Mouse (Mus musculus): ENCODE measurements around the gene Cmpk1.
"Not testable (repeated sequence)": the region's sequence is repeated elsewhere in the genome, so short reads cannot be mapped to it uniquely, and the experiment has no call there.

Gene Cmpk1

GRCm38 (mm10) chr4:114986591-114987432, at the start of gene Cmpk1:
TSS of gene Cmpk1 (minus strand) at chr4:114987241.
- DNase-seq = peak; percentile 94

GRCm38 (mm10) chr4:115035043-115035442, 48.0 kb upstream of the Cmpk1 start:
- no peak for DNase-seq

- DNase-seq = no peak
Measured at GRCm38 (mm10) chr4:115019997-115020396, 33.0 kb upstream of the Cmpk1 start.

DNA sequence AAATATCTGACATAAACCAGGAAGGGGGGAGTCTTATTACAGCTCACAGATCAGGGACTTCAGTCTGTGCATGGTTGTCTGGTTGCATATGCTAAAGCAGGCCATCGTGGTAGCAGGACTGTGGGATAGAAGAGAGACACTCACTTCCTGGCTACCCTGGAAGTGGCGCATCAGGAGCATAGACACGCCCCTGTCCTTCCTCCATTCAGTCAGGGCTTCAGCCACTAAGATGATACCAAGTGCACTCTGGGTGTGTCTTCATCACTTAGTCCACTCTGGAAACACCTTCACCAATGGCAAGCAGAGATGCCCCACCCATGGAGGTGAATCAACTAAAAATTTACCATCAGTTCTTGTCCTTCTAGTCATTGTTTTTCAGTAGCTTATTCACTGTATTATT, 27.2 kb upstream of the Cmpk1 start:
- DNase-seq = no peak

DNA sequence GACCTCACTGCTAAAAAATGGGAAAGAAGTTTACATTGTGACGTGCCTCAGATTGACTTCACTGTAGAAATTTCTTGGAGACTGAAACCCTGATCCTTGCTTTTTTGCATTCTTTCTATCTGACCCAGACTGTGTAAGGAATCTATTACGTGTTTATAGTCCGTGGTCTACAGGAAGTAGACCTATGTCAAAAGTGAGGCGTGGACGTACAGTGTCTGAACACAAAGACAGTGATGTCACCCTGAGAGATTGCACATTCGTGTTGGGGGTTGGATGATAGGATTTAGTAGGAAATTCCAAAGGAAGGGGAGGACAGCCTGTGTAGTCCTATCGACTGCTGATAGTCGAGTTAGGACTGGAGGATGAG, 13.4 kb upstream of the Cmpk1 start:
- DNase-seq = no peak

DNA sequence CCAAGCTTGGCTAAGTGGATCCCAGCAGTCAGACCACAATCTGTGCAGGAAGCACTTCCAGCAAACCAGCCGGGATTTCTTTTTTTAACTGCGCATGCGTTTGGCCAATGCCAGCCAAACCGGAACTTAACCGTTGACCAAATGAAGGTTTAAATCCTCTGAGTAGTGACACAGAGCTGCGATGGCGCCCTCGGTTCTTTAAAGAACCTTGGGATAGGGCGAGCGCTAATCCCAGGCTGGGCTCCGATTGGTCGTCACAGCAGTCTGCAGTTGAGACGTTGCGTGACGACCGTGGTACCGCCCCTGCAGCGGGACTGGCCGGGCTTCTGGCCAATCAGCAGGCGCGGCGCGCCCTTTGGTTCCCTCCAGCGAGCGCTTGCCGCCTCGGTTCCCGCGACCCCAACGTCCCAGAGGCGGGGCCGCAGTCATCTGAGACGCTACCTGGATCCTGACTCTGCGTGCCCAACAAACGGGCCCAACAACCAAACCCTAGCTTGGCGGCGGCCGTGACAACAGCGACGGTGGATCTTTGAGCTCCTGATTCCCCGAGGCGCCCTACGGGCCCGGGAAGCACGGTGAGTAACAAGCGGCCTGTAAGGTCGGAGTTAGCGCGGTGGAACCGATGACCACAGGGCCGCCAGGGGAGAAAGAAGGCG, 12.9 kb upstream of the Cmpk1 start, which contains the start of gene Stil:
Stil (plus strand) TSS at position 387 of the 656 bp plus-strand sequence.
- peak; percentile 98 for DNase-seq

GRCm38 (mm10) chr4:114999445-114999772, 12.4 kb upstream of the Cmpk1 start:
- no peak for DNase-seq

DNA sequence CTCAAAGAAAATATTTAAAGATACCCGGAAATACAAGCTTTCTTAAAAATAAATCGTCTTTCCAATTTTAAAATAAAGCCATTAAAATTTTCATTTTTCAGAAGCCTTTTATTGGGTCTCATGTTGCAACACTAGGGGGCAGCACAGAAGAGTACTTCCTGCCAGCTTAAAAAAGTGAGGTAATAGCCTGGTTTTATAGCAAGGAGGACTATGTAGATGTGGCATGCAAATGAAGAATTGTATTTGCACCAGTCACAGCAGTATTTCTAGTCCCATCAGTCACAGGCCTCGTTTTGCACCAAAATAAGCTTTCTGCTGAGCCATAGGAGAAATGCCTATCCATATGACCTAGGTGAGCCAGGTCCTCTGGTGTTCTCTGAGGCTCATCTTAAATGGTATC, 10.0 kb upstream of the Cmpk1 start:
- DNase-seq = peak; percentile 48

DNA sequence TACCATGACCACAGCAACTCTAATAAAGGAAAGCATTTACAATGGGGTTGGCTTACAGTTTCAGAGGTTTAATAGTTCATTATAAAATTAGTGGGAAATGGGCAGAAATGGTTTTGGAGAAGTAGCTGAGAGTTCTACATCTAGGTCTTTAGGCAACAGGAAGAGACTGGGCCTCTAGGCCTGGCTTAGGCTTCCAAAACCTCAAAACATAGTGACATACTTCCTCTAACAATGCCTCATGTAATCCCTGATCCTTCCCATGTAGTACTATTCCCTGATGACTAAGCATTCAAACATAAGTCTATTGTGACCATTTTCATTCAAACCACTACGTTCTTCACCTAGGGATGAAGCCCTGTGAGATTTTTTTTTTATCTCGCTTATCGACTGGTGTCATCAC, 7.2 kb upstream of the Cmpk1 start:
- DNase-seq = no peak

- no peak for DNase-seq
Measured at GRCm38 (mm10) chr4:114986211-114986590, 840 bp downstream of the Cmpk1 start.

GRCm38 (mm10) chr4:114983020-114983419, 4.0 kb downstream of the Cmpk1 start:
- no peak for DNase-seq

- no peak for DNase-seq
Measured at GRCm38 (mm10) chr4:114982619-114983018, 4.4 kb downstream of the Cmpk1 start.

DNA sequence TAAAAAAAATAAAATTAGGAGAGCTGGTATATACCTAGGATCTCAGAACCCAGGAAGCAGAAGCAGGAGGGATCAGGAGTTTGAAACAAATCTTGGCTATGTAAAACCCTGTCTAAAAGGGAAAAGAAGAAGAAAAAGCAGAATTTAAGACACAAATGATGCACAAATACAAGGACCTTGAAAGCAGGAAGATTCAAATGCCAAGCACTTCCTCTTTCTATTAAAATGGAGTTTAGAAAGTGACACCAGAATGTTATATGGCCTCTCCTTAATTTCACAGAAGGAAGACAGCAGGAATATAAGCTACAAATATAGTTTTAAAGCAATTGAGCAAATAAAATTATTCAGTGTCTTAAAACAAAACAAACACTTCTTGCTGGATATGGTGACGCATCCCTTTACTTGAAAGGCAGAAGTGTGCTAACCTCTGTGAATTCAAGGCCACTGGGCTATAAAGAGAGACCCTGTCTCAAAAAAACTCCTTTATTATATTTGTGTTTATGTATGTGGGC, 13.8 kb downstream of the Cmpk1 start:
- no peak for DNase-seq

- no peak for DNase-seq
Measured at GRCm38 (mm10) chr4:114970736-114971135, 16.3 kb downstream of the Cmpk1 start.

GRCm38 (mm10) chr4:114960881-114961280, 26.2 kb downstream of the Cmpk1 start:
- DNase-seq = not testable (repeated sequence)

DNA sequence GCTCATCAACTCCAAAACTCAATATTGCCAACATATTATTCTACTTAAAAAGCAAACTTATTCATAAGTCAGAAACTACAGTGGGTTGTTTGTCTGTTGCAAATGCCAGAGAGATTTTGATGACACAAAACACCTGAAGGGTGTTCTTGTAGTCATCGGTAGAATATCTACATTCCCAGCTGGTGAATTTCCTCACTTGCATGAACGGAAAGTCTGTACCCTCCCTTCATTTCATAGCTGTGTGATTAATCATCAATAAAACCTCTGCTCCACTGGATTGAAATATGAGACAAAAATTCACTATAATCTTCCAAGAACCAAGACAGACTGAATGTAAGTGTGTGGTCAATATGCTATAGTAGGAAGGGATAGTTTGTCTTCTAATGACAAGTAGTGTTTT, 27.5 kb downstream of the Cmpk1 start:
- DNase-seq = no peak

DNA sequence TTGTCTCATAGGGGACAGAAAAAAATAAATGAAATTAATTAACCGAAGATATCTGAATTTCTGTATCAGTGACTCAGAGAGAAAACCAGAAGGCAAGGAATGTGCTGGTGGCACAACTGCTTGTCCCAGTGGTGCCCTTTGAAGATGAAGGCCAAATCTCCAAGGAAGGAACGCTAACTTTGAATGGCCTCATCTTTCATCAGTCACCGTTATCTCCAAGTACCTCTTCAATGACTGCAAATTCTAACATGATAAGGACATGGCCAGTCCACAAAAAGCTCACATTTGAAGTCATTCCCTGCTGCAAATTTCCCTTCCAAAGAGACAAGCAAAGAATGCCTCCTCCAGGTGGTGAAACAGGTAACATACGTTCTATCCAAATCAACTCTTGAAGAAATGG, 28.3 kb downstream of the Cmpk1 start:
- DNase-seq = no peak

- no peak for DNase-seq
Measured at GRCm38 (mm10) chr4:114958231-114958630, 28.8 kb downstream of the Cmpk1 start.

DNA sequence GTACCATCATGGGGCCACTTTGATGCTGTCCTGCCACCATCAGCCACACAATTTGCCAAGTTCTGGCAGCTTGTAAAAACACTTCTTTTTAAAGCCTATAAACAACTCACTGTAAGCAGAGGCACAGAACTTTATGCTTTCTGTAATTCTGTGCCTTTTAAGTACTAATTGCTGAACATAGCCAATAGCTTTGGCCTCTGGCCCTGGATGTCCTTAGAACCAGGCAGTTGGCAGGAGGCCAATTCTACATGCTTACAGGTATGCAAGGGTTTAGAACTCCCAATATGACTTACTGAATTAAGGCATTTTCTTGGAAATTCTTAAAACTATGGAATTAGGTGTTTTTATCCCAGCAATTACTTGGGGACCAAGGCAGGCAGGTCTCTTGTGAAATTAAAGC, 29.6 kb downstream of the Cmpk1 start:
- DNase-seq = peak; percentile 51

DNA sequence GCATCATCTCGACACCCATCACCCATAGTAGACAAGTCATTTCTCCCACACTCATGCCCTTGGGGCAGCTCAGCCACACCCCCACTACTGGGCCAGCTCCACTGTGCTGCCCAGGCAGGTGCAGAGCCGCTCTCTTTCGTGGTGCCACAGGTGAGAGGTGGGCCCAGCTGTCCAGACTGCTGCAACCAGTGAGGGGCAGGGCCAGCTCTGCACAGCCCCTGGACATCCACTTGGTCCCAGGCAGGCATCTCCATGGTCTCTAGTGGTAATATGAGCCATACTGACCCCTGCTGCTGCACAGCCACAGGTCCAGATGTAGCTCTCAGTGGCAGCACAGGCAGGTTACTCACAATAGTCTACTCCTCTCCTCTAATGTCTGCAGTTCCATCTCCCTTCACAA, 33.9 kb downstream of the Cmpk1 start:
- DNase-seq = no peak

GRCm38 (mm10) chr4:114947852-114948481, 39.1 kb downstream of the Cmpk1 start:
- DNase-seq = no peak

GRCm38 (mm10) chr4:114947395-114947794, 39.6 kb downstream of the Cmpk1 start:
- DNase-seq = peak; percentile 90

DNA sequence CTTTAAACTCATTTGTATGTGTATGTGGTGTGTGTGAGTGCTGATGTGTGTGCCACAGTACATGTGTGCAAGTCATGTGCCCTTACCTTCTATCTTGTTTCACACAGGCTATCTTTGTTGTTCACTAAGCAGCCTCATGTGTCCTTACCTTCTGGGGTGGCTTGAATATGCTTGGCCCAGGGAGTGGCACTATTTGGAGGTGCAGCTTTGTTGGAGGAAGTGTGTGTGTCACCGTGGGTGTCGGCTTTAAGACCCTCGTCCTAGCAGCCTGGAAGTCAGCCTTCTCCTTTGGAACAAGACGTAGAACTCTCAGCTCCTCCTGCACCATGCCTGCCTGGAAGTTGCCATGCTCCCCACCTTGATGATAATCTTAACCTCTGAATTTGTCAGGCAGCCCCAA, 40.6 kb downstream of the Cmpk1 start:
- DNase-seq = no peak

- no peak for DNase-seq
Measured at GRCm38 (mm10) chr4:114945021-114945420, 42.0 kb downstream of the Cmpk1 start.
